Mouse (Mus musculus): ENCODE data around the gene Lrrc38.

Lrrc38 gene

DNA sequence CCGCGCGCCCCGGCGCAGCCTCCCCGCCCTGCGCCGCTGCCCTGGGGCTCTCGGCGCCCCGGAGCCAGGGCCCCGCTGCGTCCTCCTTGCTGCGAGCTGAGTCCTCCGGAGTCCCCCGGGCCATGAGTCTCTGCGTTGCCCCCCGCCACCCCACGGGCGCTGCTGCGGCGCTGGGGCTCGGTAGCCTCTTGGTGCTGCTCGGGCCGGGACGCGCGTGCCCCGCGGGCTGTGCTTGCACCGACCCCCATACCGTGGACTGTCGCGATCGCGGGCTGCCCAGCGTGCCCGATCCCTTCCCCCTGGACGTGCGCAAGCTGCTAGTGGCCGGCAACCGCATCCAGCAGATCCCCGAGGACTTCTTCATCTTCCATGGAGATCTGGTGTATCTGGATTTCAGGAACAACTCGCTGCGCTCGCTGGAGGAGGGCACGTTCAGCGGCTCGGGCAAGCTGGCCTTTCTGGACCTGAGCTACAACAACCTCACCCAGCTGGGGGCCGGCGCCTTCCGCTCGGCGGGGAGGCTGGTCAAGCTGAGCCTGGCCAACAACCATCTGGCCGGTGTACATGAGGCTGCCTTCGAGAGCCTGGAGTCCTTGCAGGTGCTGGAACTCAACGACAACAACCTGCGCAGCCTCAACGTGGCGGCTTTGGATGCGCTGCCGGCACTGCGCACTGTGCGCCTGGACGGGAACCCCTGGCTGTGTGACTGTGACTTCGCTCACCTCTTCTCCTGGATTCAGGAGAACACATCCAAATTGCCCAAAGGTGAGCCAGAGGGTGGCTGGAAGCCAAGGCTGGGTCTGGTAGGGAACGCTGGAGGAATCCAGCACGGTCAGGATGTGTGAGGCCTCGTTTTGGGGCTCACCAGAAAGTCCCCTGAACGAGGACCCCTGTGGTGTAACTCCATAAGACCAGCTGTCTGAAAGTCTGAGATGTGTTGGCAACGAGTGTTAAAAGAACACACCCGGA, 774 bp downstream of the Lrrc38 start:
- DNase-seq: no peak

DNA sequence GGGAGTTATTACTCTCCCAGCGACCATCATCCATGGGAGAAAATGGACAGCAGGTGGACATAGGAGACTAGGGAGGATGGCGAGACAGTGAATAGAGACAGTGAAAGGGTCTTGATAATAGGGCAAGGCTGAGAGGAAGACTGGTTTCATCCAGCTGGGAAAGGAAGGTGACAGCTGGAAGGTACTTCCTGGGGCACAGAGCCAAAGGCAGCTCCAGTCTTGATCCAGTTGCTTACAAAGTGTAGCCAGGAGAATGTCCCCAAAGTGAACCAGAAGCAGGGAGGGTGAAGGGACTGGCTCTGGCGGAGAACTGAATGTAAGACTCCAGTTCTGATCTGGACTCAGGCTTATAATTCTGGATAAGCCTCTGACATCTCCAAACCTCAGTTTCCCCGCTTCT, 2.7 kb downstream of the Lrrc38 start:
- DNase-seq: no peak

DNA sequence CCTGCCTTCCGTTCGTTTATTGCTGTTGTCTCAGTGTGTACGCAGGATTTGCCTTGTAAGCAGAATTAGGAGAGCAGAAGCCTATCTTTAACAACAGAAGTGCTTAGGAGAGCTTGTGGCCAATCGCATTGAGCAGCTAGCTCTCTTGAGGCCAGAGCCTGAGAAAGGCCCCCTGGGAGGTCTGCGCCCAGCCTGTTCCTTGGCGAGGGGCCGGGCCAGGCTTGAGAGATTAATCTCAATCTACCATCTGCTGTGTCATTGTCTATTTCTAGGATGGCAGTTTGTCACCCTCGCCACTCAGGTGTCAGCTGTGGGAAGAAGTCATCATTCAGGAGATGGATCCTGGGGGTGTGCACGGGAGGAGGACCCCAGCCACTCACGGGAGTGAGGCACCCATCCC, 12.0 kb downstream of the Lrrc38 start:
- no peak for DNase-seq

DNA sequence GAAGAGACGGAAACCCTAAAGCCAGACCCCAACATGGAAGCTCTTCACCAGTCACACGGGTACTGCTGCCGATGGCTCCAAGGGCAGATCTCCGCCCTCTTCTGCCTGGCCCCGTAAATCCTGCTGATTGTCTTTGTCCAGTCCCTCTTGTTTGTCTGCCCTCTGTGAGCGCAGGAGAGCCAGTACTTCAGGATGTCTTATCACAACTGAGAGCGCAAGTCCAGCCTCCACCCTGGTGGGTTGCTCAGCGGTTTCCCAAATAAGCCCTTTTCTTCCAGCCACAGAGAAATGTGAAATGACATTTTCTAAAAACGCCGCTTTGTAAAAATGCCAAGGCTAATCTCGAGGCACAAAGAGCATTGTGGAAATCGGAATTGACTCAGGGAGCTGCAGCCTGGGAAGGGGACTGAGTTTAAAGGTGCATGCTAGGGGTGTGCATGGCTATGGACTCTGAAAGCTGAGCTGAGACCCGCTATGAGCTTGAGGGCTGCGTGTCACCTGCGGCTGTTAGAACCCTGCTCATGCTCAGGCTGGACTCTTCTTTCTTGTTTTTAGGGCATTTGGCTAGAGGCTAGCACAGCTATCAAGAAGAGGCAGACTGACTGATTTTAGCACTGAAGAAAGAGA, 17.0 kb downstream of the Lrrc38 start:
- DNase-seq: no peak

DNA sequence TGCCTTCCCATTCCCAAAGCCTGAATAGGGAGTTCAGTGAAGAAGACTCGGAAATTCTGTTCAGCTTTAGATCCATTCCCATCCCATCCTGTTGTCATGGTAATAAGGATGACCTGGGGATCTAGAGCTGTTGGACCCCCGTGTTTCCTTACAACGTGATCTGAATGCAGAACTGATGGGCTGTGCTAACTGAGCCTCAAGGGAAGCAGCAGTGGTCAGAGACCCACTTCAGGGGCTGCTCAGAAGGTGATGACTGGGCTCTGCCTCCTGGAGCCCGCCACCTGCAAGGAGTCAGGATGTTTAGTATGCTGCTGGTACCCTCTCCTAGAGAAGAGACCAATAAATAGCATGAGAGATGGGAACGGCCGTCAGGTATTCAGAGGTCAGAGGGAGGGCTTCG, 29.9 kb downstream of the Lrrc38 start:
- no peak for DNase-seq

DNA sequence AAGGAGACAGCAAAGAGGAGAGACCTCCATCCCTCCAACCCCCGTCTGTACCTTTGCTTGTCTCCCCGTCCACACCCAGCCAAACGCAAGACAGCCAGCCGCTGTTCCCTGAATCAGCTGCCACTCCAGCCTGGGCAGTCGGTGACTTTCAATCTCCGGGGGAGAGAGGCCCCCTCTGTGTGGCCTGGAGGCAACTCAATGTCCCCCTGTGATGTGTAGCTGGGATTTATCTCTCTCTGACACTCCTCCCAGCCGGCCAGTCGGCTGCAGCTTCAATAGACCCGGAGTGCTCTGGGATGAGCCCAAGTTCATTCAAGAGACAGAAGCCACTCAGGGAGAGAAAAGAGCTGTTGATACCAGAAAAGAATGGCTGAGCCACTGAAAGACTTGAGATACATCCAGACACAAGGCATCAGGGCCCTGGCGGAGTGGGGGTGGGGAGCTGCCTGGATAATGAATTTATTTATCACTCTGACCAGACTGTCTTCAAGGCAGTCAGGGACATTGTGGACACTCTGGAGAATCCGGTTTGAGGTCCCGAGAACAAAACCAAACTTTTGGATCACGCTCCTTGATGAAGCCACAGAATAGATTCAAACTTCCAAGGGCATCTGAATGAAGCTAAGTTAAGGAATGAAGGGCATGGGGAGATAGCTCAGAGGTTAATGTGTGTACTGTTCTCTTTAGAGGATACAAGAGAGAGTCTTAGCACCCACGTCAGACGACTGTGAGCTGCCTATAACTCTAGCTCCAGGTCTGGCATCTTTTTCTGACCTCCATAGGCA, 30.6 kb downstream of the Lrrc38 start:
- DNase-seq: no peak

DNA sequence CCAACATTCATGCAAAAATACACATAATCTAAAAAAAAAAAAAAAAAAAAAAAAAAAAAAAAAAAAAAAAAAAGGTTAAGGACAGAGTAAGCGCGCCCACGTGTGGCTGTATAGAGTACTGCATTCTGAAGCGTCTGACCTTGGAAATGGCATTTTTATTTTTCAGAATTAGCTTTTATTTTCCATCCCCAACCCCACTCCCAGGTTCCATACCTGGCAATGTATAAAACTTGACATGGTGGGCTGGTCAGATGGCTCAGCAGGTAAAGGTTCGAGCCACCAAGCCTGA, 31.1 kb downstream of the Lrrc38 start:
- no peak for DNase-seq

DNA sequence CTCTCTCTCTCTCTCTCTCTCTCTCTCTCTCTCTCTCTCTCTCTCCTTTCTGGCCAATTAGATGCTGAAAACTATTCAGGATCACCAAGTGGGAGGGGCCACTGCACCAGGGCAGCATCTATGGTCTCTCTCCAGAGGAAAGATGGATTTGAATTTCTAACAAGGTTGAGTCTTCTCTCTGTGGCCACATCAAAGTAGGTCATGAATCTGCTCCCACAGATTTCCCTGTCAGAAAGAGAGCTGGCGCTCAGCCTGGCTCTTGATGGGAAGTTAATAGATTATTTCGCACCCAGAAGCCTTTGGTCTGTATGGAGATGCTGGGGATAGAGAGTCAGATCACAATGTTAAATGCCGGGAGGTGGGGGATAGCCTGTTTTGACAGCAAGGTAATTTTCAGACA, 32.6 kb downstream of the Lrrc38 start:
- no peak for DNase-seq

DNA sequence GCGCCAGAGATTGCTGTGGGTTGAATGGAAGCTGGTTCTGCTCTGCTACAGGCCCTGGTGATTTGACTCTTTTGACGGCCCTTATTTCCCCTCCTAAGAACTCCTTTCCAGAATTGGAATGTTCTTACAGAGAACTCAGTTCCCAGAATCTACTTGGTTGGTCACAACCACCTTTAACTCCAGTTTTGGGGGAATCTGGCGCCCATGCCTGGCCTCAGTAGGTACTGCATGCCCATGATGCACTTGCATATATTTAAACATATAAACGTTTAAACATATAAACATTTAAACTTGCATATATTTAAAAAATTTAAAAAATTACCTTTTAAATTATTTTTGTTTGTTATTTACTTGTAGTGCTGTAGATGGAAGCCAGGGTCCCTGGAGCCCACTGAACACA, 34.1 kb downstream of the Lrrc38 start:
- no peak for DNase-seq

DNA sequence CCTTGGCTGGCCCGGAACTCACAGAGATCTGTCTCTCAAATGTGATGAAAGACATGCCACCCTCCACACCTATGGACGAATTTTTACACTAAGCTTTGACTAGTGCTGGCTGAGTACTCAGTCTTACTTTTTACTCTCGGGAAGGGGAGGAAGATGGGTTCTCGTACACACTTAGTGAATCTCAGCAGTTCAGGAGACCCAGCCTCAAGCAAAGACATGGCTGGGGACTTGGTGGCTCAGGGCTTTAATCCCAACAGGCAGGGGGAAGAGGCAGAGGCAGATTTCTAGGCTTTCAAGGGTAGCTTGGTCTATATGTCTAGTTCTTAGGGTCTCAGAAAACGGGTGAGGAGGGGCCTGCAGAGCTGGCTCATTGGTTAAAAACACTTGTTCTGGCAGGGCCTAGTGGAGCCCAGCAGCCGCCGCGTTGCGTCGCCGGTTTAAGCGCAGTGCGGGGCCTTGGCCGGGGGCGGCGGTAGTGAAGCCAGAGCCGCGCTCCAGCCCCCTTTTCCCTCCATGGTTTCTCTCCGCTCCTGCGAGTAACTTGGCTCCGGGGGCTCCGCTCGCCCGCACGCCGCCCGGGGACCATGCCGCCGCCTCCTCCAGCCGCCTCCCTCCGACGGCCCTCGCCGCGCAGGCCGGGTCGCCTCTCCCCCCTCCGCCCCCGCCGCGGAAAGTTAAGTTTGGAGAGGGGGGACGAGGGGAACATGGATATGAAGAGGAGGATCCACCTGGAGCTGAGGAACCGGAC, 39.6 kb downstream of the Lrrc38 start:
- DNase-seq: peak; percentile 17

DNA sequence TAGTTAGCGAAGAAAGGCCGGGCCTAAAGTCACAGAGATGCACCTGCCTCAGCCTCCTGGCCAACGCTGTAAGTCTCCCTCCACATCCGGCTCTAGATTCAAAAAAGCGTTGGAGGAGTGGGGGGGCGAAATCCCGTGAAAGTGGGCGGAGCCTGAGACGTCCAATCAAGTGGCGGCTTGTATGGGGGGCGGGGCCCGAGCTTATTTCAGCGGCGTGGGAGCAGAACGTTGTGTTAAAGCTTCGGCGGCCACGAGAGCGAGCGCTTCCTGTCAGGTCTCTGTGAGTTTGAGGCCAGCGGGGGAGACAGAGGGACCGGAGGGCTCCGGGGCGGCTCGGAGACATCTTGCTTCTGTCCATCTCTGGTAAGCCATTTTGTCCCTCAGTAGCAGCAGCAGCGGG, 44.6 kb downstream of the Lrrc38 start, which contains the start of gene Pramel1:
Gene Pramel1, plus strand, starts transcription at position 248 of the 400 bp plus-strand sequence.
- DNase-seq: no peak

DNA sequence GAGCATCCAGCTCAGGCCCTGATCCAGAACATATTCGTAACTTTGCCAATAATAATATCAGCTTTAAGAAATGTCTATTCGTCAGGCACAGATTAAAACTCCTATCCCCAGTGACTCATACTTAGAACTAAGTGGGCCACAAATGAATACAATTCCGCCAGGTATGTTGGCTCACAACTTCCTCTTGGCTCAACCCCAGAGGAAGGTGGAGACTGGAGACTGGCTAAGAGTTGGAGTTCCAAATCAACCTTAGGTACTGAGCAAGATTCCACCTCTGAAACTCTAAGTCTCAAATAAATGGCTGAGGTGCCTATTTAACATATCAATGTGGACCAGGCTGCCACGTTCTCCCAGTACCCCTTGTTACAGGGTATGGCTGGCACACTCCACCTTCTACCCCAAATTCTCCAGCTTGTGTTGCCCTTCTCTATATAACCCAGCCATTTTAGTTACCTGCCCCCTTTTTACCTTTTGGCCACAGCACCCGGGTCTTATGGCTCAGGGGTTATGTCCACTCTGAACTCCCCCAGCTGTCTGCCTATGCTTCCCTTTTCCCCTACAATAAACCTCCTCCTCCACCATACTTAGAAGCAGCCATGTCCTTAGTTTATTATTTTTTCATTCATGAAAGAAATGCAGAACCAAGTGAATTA, 62.1 kb downstream of the Lrrc38 start:
- no peak for DNase-seq

DNA sequence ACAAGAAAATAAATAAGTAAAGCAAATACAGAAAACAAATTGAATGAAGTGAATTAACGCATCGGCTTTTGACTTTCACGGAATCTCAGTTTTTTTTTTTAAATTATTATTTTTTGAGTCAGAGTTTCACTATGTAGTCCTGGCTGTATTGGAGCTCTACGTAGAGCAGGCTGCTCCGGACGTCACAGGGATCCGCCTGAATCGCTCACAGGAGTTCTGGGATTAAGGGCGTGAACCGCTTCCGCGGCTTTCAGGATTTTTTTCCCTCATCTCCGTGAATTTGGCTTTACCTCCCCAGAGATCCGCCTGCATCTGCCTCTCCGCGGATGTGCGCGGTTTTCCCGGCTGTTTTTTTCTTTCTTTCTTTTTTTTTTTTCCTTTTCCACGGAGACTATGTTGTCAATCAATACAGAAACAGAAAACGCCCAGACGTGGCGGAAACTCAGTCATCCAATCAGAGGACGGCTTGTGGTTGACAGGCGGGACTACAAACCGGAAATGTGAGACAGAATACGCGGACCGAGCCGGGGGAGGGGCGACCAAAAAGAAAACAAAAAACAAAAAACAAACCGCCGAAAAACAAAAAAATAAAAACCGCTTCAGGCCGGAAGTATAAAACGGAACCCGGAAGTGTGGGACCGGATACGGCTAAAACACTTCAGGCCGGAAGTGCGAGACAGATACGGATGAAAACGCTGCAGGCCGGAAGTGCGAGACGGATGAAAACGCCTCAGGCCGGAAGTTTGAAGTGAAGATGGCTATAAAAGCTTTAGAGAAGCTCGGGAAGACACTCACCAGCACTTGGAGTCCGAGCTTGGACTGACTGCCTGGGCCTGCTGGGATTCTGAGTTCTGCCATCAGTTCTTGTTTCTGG, 62.9 kb downstream of the Lrrc38 start, which contains the start of gene Pramef8:
Gene Pramef8, plus strand, starts transcription at position 208 of the 874 bp plus-strand sequence.
- DNase-seq: peak; percentile 88

DNA sequence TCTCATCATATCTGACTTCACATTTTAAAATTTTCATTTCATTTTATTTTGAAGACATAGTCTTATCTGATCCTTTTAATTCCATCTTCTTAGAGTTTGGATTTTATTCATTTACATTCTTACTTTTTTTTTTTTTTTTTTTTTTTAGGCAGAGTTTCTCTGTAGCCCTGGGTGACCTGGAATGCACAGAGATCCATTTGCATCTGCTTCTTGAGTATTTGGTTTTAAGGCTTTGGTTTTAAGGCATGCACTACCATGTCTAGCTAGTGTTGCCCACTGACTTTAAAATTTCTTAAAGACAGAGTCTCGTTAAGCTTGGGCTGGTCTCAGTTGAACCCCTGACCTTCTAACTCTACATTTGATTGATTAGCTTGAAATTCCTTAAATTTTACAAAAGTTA, 64.1 kb downstream of the Lrrc38 start:
- no peak for DNase-seq

DNA sequence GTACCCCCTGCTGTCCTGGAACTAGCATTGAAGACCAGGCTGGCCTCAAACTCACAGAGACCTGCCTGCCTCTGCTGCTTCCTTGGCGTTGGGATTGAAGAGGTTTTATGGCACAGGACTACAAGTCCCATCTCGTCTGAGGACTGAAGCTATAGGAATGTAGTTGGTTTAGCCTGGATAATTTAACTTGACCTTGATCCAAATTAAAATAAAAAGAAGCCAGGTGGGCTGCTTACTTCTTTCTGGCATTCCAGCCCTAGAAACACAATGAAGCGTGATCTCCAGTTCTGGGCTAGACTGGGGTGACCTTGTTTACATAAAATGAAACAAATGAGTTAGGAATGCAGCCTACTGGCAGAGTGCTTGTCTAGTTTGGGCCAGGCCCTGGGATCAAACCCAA, 64.6 kb downstream of the Lrrc38 start:
- no peak for DNase-seq

All from thymus, postnatal 25 days (tissue).